9 mouse cellular contexts compared by ENCODE assay signal in the genomic region with DNA sequence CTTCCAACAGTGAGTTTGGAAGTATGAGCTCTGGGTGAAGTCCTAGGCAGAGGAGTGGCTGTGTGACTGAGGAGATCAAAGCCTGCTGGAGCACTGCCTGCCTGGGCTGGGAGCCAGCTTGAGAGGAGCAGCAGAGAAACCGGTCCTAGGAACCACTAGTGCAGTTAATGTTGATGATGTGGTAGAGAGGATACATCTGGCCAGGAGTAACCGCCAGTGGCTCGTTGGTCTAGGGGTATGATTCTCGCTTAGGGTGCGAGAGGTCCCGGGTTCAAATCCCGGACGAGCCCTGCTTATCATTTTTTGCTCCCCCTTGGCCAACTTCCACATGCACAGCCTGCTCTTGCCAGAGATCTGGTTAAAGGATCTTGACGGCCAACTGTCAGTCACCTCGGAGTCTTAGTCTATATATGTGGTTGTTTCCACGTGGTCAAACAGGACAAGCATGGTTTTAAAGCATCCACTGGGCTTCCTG. TPM values are rescaled to one million over a fixed set of nuclear protein-coding genes. Genes with fewer than 3 reads are reported as not detected.
DNase-seq lines count a peak whose midpoint lies in the region; ATAC-seq and TF ChIP-seq lines count a peak whose summit lies in the region.
"Had no signal": no experiment of that assay in that cellular context is flagged by ENCODE, and none has a peak within 500 bp of the region (broad histone marks: within the 10 kb centered on the region; RNA-seq: fewer than 3 reads in every experiment).

No protein-coding gene starts in this region.

- H3K36me3 ChIP-seq in hindbrain, embryonic 11.5 days (ENCODE audit: control insufficient read depth, insufficient read depth, low read length), result no peaks in the 10 kb centered on the region
- no peaks in the 10 kb centered on the region for H3K36me3 ChIP-seq in lung, embryonic 14.5 days (ENCODE audit: insufficient read depth)

- peak overlapping the region; percentile 7; the same call in 1 of the 2 replicates for H3K4me2 ChIP-seq in hindbrain, embryonic 11.5 days (replicated peaks; ENCODE audit: low read depth, low read length)
- H3K4me2 ChIP-seq in lung, embryonic 14.5 days, result peak overlapping the region; percentile 64

- 11% methylated on average over 11 of the region's 11 CpGs for WGBS in hindbrain, embryonic 11.5 days
- 4% methylated on average over 11 of the region's 11 CpGs for WGBS in lung, embryonic 14.5 days

- TF ChIP-seq CTCF in lung, embryonic 14.5 days (IDR thresholded peaks at IDR 0.05; ENCODE audit: low read depth), result no peak

- peak; percentile 89 for DNase-seq in adrenal gland, adult 2 months
- peak; percentile 89 to 90 for DNase-seq in cerebellum, postnatal 36 days
- peak; percentile 76 to 88 for DNase-seq in frontal cortex, postnatal 36 days (ENCODE audit: low spot score in 2 of 2)
- DNase-seq in hindbrain, embryonic 11.5 days (ENCODE audit: low spot score), result peak; percentile 14
- DNase-seq in layer of hippocampus, adult 9-11 months, result peak; percentile 74
- peak; percentile 98 for DNase-seq in lung, embryonic 14.5 days
- peak; percentile 78 to 84 for DNase-seq in right cerebral cortex, adult 2 months (ENCODE audit: low spot score in 2 of 2)
- DNase-seq in thymus, postnatal 10 days (ENCODE audit: low spot score in 2 of 2), result no peak

- no peaks in the 10 kb centered on the region for H3K4me1 ChIP-seq in hindbrain, embryonic 11.5 days (replicated peaks; ENCODE audit: control insufficient read depth, insufficient read depth, low read length)
- H3K4me1 ChIP-seq in lung, embryonic 14.5 days (ENCODE audit: insufficient read depth), result no peaks in the 10 kb centered on the region; the same call in 1 of the 2 replicates

- H3K9me3 ChIP-seq in hindbrain, embryonic 11.5 days (ENCODE audit: control insufficient read depth, low read length), result no peaks in the 10 kb centered on the region
- H3K9me3 ChIP-seq in lung, embryonic 14.5 days (ENCODE audit: low read depth, low read length), result no peaks in the 10 kb centered on the region

- no peak overlapping the region for H3K4me3 ChIP-seq in hindbrain, embryonic 11.5 days (ENCODE audit: low read depth, low read length)
- peak overlapping the region; percentile 44 for H3K4me3 ChIP-seq in lung, embryonic 14.5 days (ENCODE audit: low read depth, low read length)

- H3K9ac ChIP-seq in hindbrain, embryonic 11.5 days (ENCODE audit: low read depth, low read length), result no peak overlapping the region
- no peak overlapping the region for H3K9ac ChIP-seq in lung, embryonic 14.5 days

- H3K27ac ChIP-seq in hindbrain, embryonic 11.5 days (ENCODE audit: low read depth, low read length), result no peak overlapping the region
- peak overlapping the region; percentile 66 for H3K27ac ChIP-seq in lung, embryonic 14.5 days (ENCODE audit: low read depth)

- no peak for ATAC-seq in hindbrain, embryonic 11.5 days (ENCODE audit: low FRiP score)
- ATAC-seq in lung, embryonic 14.5 days (ENCODE audit: insufficient read depth), result peak; percentile 99

- no peaks in the 10 kb centered on the region for H3K27me3 ChIP-seq in hindbrain, embryonic 11.5 days (ENCODE audit: control insufficient read depth, insufficient read depth, low read length)
- no peaks in the 10 kb centered on the region for H3K27me3 ChIP-seq in lung, embryonic 14.5 days (ENCODE audit: insufficient read depth, low read length)

RNA-seq across cellular contexts. Expression of a gene that starts 0.4 kb away (rescaled TPM):
- total RNA-seq in adrenal gland, adult 2 months (2021), result not detected
- polyA plus RNA-seq in adrenal gland, adult 2 months (2012; rRNA removed), result not detected in 2 replicates
- polyA plus RNA-seq in hindbrain, embryonic 11.5 days (2014; fragmentation: Nextera tagmentation; extraction: Ambion mirVana), result 0.10 and 0.31 TPM in 2 replicates
- polyA plus RNA-seq in lung, embryonic 14.5 days (2014; fragmentation: Nextera tagmentation; extraction: Ambion mirVana), result 0.61 and 0.84 TPM in 2 replicates
- total RNA-seq: neutrophil, adult 5-6 weeks had no signal

RNA-seq across cellular contexts. Expression of a gene that starts 7.5 kb away (rescaled TPM):
- total RNA-seq in adrenal gland, adult 2 months (2021), result 1 to 10 TPM; 3.4 to 3.9 TPM
- 1.2 and 2.1 TPM in 2 replicates for polyA plus RNA-seq in adrenal gland, adult 2 months (2012; rRNA removed)
- 25.4 and 27.0 TPM in 2 replicates for polyA plus RNA-seq in hindbrain, embryonic 11.5 days (2014; fragmentation: Nextera tagmentation; extraction: Ambion mirVana)
- 15.3 and 15.8 TPM in 2 replicates for polyA plus RNA-seq in lung, embryonic 14.5 days (2014; fragmentation: Nextera tagmentation; extraction: Ambion mirVana)
- total RNA-seq: neutrophil, adult 5-6 weeks had no signal

RNA-seq across cellular contexts. Expression of a gene that starts 40.8 kb away (rescaled TPM):
- total RNA-seq in adrenal gland, adult 2 months (2021), result 100 to 1,000 TPM; 125 to 150 TPM
- polyA plus RNA-seq in adrenal gland, adult 2 months (2012; rRNA removed), result 14.3 and 18.5 TPM in 2 replicates
- 260 and 285 TPM in 2 replicates for polyA plus RNA-seq in hindbrain, embryonic 11.5 days (2014; fragmentation: Nextera tagmentation; extraction: Ambion mirVana)
- polyA plus RNA-seq in lung, embryonic 14.5 days (2014; fragmentation: Nextera tagmentation; extraction: Ambion mirVana), result 451 and 469 TPM in 2 replicates

RNA-seq across cellular contexts. Expression of a gene that starts 44.4 kb away (rescaled TPM):
- total RNA-seq in adrenal gland, adult 2 months (2021), result 1 to 10 TPM; 2.3 to 7.6 TPM
- polyA plus RNA-seq in adrenal gland, adult 2 months (2012; rRNA removed), result 0.88 and 1.6 TPM in 2 replicates
- 2.5 and 2.9 TPM in 2 replicates for polyA plus RNA-seq in hindbrain, embryonic 11.5 days (2014; fragmentation: Nextera tagmentation; extraction: Ambion mirVana)
- polyA plus RNA-seq in lung, embryonic 14.5 days (2014; fragmentation: Nextera tagmentation; extraction: Ambion mirVana), result 8.8 and 10.1 TPM in 2 replicates
- total RNA-seq: neutrophil, adult 5-6 weeks had no signal

Comparison
In these comparisons a context has a peak if more than half of its experiments do, and no peak if none do; other contexts are left out.
1. DNase-seq: peak in adrenal gland, adult 2 months (single experiment), cerebellum, postnatal 36 days (2 of 2), frontal cortex, postnatal 36 days (2 of 2), hindbrain, embryonic 11.5 days (single experiment), layer of hippocampus, adult 9-11 months (single experiment), lung, embryonic 14.5 days (single experiment) and right cerebral cortex, adult 2 months (2 of 2); none in thymus, postnatal 10 days (0 of 2).
2. RNA of a gene that starts 40.8 kb away (polyA plus RNA-seq): 451 to 469 TPM in lung, embryonic 14.5 days and 260 to 285 TPM in hindbrain, embryonic 11.5 days; 14.3 to 18.5 TPM in adrenal gland, adult 2 months; every median in the first group is over 10 times any median in the second.